Mouse (Mus musculus) common myeloid progenitor, adult 5-6 weeks (primary cell): ENCODE data around the gene Ankrd16. TPM values are rescaled to one million over a fixed set of nuclear protein-coding genes. Genes with fewer than 3 reads are reported as not detected.

Experiments
- ATAC-seq: replicated peaks from 2 replicates; pipeline ENCODE4 v1.8.0; 2016; ENCODE audit warnings: low read depth, mild to moderate bottlenecking, moderate TSS enrichment, inconsistent platforms; ENCODE audit not compliant: poor library complexity, severe bottlenecking
- total RNA-seq: library from RNA; stranded (forward); fragments of 200-1000, 187-1606 nt; gene quantifications from 2 replicates; pipeline ENCODE4 v1.2.3, GENCODE M21; 2017

The Ankrd16 gene
- 25.7 and 27.5 TPM in 2 replicates for total RNA-seq

DNA sequence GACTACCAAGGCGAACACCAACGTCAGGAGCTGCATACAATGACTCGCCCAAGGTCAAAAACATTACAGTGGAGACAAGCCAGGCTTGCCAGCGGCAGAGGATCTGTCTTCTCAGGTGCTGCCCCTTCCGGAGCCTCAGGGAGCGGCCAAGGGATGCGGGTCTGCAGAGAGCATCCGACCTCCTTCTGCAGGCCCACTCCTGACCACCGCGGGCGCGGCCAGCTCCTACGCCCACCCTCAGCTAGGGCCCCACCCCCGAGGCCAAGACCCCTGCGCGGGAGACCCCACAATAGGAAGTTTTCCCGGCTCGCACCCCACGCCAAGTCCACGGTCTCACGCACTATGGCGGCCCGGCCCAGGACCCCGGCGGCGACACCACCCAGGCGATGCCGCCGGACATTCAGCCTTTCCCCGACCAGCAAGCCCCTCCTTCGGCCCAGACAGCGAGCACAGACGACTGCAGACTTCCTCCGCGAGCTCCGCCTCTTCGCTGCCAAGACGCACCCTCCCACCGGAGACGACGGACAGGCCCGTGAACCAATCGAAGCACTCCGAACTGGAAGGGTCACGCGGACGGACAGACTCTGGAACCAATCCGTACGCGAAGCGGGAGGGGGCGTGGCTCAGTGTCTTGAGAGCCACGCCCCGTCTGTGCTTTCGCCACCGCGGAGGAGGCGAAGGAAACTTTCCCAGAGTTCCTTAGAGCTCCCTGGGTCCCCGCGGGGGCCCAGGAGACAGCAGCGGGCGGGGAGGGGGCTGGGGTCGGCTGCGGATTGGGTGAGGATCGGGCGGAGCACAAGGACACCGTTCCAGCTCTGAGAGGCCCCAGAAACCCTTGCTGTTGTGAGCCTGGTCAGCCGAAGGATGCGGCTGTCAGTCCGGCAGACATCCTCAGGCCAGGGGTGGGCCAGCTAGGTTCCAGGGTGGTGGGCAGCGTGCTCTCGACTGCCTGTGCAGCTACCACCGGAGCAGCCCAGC lies at the start of gene Ankrd16, which contains the start of gene Fbh1:
Gene Ankrd16 (plus strand): TSS at position 786 of the 978 bp plus-strand sequence.
Gene Fbh1 (minus strand): TSS at position 492 of the 978 bp plus-strand sequence.
- ATAC-seq: peak; percentile 91

DNA sequence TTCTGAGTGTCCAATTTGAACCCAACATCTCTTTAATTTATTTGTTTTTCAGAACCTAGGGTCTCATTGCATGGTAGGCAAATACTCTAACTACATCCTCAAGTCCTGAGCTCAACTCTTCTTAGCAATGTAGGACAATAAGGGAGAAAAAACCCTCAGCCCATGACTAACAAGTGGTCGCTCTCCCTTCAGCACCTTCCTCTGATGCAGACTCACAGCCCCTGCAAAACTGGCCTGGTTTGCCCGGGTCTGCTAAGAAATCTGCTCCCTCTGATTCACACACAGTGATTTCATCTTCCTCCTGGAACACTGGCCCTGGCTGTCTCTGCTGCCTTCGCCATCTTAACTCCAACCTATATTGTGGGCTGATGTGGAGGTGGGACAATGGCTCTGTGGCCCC lies 48.6 kb upstream of the Ankrd16 start:
- no peak for ATAC-seq

DNA sequence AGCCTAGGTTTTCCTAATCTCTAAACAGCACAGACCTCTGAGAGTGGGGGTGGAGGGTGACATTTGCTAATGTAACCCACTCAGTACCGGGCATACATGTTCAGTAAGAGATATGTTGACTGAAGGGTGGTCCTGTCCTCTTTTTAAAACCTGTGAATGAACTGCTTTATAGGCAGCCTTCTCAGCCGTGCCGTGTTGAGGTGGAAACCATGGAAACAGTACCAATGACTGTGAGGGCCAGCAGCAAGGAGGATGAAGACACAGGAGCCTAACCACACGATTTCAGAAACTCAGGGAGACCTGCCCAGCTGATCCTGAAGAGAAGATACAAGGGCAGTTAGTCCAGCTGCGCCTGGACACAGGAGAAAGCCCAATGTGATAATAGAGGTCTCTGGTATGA lies 44.7 kb upstream of the Ankrd16 start:
- ATAC-seq: no peak

DNA sequence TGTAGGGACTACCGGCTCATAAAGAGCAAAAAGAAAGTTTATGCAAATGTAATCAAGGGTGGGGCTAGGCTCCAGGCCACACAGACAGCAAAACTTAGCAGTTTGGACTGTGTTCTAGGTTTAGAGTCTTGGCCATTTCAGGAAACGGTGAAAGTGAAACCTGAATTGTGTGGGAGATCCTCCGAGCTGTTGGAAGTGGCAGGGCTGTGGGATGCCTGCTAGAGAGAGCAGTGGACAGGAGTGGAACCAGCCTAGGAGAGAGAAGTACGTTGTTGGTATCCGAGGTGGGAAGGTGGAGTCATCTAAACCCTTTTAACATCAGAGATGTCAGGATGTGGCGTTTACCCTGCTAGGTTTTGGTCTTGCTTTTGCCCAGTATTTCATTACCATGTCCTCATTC lies 41.8 kb upstream of the Ankrd16 start:
- ATAC-seq: no peak

DNA sequence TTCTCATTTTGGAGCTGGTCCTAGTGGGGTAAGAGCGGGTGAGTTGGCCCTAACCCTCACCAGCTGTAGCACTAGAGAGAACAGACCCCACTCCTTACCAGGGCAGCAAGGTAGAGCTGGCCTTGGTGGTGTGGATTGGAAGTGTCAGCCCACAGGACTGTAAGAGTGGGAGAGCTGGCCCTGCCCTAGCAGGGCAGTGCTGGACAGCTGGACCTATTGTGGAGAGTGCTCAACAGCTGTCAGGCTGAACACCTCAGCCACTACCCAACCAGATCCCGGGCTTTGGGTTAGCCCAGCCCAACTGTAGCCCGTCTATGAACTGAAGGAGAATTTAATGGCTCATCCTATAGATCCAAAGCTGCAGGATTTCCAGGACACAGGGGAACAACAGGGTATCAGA lies 38.9 kb upstream of the Ankrd16 start:
- ATAC-seq: no peak

DNA sequence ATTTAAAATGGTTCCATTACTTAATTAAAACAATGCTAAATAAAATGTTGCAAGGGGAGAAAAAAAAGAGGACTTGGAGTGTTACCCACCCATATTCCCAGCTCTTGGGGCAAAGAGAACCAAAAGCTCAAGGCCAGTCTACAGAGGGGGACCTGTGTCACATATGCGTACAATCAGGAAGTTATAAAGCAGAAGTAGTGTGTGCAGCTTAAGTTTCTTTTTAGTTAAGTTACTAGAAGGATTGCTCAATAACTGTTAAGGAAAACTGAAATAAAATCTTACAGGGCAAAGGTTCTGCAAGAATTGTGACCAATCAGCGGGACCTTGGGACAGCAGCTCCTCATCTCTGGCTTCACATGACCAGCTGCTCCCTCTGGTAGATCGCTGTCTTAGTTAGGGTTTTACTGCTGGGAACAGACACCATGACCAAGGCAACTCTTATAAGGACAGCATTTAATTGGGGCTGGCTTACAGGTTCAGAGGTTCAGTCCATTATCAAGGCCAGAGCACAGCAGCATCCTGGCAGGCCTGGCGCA lies 38.1 kb upstream of the Ankrd16 start:
- ATAC-seq: peak; percentile 97

DNA sequence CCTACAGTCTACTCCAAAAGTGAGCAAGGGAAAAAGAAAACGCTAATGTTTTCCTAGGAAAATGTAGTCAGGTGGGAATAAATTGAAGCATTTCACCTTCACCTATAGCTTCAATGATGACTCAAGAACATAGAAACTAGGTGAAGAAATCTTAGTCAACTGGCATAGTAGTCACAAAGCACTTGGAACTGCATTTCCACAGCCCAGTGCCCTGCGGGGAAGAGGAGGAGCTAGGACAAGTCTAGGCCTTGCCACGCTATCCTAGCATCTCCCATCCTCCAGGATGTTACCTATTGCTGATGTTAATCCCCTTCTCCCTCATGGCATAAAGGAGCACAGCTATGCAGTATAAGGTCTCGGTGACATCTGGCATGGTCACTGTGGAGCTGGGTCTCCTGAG lies 15.1 kb upstream of the Ankrd16 start:
- ATAC-seq: no peak

DNA sequence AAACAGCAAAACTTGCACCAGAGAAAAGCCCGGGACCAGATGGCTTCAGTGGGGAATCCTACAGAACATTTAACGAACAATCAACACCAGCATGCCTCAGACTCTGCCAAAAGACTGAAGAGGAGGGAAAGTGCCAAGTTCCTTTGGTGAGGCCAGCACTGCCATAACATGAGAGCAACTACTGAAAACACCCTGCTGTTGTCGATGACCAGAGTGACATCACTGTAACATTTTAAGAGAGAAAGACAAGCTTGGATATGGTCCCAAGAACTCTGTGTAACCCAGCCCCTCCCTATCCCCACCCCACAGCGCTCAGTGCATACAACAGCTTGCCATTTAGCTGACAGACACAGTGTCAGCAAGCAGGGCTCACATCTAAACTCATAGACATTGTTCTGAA lies 12.0 kb upstream of the Ankrd16 start:
- no peak for ATAC-seq

DNA sequence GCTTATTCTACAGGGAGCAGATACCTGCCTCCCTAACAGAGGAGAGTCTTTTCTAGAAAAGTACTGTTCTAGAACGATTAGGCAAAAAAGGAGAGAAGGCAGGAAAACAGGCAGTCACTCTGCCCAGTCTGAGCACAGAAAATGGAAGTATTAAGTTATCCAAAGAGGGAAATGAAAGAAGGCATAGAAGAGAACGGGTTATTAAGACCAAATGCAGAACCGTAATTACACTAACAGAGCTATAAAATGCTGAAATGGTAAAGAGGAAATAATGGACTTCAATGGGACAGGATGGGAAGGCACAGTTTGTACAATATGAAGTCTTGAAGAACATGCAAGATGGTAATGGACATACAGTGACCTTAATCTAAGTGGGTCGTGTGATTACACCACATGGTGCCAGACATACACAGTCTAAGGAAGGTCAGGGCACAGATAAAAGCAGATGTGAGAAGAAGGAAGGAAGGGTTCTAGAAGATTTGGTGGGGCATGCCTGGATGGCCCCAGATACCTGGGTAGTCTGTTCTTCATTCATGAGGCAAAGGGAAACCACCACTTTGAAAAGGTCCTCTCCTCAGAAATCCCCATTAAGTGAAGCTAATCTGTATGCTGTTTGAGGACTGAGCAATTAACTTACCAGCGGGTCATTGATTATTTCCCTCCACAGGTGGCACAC lies 11.1 kb upstream of the Ankrd16 start:
- 0 out of 2 replicates have a peak, but pooled peaks have one; percentile 27 for ATAC-seq

DNA sequence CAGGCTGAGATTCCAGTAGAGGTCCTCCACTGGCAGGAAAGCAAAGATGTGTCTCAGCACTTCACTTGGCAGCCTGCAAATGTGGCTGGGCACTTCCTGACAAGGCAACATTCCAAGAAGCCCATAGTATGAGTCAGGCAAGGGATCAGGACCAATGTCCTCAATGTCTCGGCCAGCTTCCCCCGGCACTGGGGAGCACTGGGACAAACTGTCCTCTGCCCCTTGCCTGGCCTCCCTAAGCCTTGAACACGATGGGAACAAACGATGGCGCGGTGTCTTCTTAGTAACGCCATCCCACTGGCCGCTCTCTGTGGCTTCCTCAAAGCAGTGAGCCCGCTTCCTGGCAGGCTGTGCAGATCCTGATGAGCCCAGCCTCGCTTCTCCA lies 10.5 kb upstream of the Ankrd16 start:
- ATAC-seq: no peak

DNA sequence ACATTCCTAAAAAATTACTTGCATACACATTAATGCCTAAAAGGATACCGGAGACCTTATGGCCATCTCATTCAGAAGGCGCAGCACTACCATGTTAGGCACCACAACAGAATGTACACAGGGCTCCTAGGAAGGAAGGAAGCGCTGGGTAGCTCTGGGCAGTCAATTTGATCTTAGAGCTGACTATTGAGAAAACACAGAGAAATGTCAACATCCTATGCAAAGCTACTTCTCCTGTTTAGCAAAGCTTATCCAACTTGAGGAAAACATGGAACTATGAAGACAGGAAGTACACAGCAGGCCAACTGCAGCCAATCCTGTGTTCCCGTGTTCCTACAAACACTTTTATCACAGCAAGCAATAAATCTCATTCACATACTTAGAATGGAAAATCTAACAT lies 6.0 kb upstream of the Ankrd16 start:
- ATAC-seq: no peak

DNA sequence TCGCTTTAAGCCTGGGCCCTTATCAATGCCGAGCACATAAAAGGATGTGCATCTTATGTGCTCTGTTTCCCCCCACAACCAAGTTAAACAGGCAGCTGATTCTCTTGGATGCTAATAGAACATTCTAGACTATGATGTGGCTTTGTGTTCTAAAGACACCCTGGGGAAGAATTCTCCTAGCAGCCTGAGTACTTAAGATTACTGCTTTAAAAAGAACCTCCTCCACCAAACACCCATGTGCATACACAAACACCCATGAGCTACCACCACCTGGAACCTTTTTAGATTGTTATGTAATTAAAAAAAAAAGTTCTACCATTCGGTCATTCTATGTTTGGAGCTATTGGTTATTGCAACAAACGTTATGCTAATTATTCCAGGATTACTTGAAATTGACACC lies 5.3 kb upstream of the Ankrd16 start:
- no peak for ATAC-seq

DNA sequence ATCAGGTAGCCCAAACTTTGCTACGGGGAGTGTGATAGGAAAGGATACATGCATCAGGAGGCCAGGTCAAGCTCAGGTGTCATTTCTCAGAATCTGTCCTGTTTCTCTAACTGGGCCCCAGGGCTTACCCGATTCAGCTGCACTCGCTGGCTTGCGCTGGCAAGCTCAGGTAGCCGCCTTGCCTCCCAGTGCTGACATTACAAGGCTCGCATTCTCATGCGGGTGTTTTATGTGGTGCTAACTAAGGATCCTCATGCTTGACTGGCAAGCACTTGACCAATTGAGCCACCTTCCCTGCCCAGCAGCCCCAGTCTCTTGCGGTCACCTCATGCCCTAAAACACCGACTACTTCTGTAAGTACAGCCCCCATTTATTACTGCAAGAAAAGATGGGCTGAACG lies 3.2 kb upstream of the Ankrd16 start:
- ATAC-seq: no peak

DNA sequence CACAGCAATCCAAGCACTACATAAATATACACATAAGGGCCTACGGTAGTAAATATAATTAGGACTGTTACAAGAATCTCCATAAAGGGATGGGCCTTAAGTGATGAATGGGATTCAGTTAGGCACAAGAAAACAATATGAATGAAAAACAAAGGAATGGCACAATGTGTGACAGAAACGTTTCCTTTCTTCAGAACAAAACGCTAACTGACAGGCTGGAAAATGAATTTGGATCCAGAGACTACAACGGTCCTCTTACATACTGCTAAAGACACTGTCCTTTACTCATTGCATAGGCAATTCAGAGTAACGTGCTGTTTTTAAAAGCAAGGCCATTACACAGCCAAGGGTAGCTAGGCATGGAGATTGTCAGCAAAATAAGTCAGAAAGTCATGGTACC lies 2.6 kb upstream of the Ankrd16 start:
- ATAC-seq: no peak

DNA sequence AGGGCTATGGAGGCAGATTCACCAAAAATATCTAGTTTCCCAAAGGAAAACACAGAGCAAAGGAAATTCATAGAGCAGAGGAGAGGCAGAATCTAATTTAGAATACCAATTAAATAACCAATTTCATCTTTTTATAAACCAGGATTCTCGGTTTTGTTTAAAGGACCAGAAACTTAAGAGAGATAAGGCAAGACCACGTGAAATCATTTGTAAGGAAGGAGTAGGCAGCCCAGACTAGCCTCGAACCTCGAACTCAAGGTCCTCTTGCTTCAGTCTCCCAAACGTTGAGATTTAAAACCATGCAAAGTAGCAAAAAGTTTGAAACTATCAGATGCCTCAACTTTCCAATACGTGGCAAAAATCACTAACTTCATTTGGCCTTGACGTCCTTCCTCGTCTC lies 1.3 kb upstream of the Ankrd16 start:
- no peak for ATAC-seq

DNA sequence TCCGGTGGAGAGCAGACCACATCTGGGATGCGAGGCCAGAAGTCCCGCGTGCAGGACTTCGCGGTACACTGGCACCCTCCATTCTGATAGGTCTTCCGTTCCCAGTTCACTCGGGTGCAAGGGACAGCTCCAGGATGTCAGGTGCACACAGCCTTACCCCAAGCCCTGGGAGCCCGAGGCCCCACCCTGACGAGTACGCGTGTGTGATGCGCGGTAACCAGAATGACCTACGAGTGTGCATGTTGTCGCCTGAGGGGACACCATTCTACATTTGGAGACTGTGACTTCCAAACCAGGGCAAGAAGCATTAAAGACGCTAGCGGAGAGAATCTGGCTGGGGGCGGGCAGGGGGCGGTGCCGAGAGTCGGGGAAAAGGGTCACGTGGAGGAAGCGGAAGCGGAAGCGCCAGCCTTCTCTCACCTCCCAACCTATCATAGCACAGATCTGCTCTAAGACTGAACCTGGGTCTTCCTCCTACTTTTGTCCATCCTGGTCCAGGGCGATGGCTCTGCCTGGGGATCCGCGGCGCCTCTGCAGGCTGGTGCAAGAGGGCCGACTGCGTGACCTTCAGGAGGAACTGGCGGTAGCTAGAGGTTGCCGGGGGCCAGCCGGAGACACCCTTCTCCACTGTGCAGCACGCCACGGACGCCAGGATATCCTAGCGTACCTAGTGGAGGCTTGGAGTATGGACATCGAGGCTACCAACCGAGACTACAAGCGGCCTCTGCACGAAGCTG lies 579 bp downstream of the Ankrd16 start:
- ATAC-seq: peak; percentile 76

DNA sequence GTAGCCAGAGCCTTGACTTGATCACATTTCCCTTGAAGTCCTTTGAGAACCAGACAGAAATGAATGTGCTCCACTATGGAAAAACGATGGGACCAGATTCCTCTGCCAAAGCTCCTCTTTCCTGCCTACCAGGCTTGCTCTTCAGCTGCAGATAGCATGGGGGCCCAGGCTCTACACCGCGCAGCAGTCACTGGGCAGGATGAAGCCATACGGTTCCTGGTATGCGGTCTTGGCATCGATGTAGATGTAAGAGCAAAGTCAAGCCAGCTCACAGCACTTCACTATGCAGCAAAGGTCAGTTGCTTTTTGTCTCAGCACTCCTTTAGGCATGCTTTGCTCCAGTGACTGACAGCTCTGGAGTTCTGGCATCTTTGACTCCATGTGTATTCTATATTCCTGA lies 6.5 kb downstream of the Ankrd16 start:
- ATAC-seq: no peak

DNA sequence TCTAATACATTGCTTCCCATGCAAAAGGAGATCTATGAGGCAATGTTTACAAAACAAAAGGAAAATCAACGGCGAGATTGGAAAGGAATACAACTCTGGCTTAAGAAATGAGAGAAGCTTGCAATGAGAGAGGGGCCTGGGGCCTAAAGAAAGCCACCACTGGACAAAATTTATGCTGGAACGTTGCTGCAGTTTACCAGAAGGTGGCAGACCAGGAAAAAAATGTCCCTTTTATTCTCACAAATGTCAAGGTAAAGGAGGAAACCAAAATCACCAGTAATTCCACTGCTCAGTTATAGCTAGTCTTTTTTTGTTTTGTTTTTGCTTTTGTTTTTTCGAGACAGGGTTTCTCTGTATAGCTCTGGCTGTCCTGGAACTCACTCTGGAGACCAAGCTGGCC lies 17.0 kb downstream of the Ankrd16 start:
- no peak for ATAC-seq

DNA sequence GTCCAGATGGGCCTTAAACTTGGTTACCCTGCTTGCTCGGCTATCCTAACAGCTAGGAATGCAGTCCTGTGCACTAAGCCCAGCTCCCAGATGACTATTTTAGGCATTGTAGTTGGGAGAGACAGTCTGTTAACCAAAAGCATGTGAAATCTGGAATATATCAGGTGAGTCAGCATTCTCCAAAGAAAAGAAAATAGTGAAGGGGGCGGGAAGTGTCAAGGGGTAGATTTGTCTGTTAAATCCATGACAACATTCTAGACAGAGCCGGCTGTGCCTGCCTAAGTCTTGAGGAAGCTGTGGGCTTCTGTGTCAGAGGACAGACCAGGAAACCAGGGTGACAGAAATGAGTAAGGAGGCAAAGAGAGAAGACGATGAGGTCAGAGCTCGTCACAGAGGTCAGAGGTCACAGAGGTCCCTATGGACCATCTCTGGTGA lies 20.3 kb downstream of the Ankrd16 start:
- ATAC-seq: no peak; the same call in 1 of the 2 replicates

DNA sequence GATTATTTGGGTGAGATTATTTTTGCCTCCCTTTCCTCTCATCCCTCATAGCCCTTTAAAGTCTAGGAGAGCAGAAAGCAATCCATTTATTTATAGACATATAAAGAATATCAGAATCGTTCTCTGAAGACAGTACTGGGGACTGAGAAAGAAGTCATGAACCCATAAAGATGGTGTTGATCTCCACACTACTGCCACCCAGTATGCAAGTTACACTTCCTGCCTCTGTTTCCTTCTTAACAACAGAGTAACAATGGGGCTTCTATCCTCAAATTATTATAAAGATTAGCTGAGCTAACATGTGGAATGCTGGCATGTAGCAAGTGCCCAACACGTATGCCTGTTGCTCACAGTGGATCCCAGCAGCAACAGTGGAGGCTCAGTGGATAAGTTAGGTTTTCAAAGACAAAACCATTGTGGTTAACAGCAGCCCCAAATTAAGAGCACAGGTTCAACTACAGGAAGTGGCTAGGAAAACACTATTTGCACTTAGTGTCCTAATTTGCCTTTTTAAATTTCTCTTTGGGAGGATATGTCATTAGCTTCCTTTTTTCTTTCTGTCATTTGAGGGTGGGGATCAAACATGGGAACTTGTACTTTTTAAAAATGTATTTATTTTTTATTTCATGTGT lies 23.7 kb downstream of the Ankrd16 start:
- ATAC-seq: no peak
